Mouse (Mus musculus) midbrain, embryonic 11.5 days (tissue): ENCODE data around the gene Cnnm1. TPM values are rescaled to one million over a fixed set of nuclear protein-coding genes. Genes with fewer than 3 reads are reported as not detected.

Experiments
- ATAC-seq: fragments of 200-750 bp; cut with Nextera tagmentation; 2 replicates; pipeline ENCODE4 v1.8.0; 2017; ENCODE audit warnings: moderate TSS enrichment, moderate library complexity; ENCODE audit not compliant: low FRiP score
- DNase-seq: peaks from one replicate; pipeline ENCODE4 v3.0.0; 2015; ENCODE audit warnings: low spot score; ENCODE audit errors: missing footprints
- H3K27ac ChIP-seq: fragments of 300-500 bp; sonication (generic); 2 replicates; pipeline ENCODE4 v1.5.1; 2014; ENCODE audit warnings: low read depth, low read length
- H3K27me3 ChIP-seq: fragments of 300-500 bp; sonication (generic); 2 replicates; pipeline ENCODE4 v1.6.1; 2014; ENCODE audit warnings: mild to moderate bottlenecking, low read length, moderate library complexity, mixed read lengths; ENCODE audit not compliant: control insufficient read depth, insufficient read depth
- H3K36me3 ChIP-seq: fragments of 300-500 bp; sonication (generic); 2 replicates; pipeline ENCODE4 v1.6.1; 2014; ENCODE audit warnings: mild to moderate bottlenecking, low read length, moderate library complexity, mixed read lengths; ENCODE audit not compliant: control insufficient read depth, insufficient read depth
- H3K4me1 ChIP-seq: fragments of 300-500 bp; sonication (generic); 2 replicates; pipeline ENCODE4 v1.6.1; 2014; ENCODE audit warnings: low read length; ENCODE audit not compliant: control insufficient read depth, insufficient read depth
- H3K4me2 ChIP-seq: fragments of 300-500 bp; sonication (generic); 2 replicates; pipeline ENCODE4 v1.6.1; 2014; ENCODE audit warnings: mild to moderate bottlenecking, moderate library complexity
- H3K4me3 ChIP-seq: fragments of 300-500 bp; sonication (generic); 2 replicates; pipeline ENCODE4 v1.5.1; 2014; ENCODE audit warnings: low read depth, low read length
- H3K9ac ChIP-seq: fragments of 300-500 bp; sonication (generic); 2 replicates; pipeline ENCODE4 v1.6.1; 2014; ENCODE audit warnings: low read length
- H3K9me3 ChIP-seq: fragments of 300-500 bp; sonication (generic); 2 replicates; pipeline ENCODE4 v1.6.1; 2016; ENCODE audit warnings: low read length; ENCODE audit not compliant: control insufficient read depth
- WGBS: fragments of 180-500 bp; shearing (Covaris S2); extraction: QIAGEN DNeasy Blood & Tissue Kit; methylation state at CpG from one replicate; pipeline ENCODE4 v1.1.7; 2014; 5-methylcytosine and 5-hydroxymethylcytosine counted together
- polyA plus RNA-seq: library from polyadenylated mRNA; unstranded; fragments of >200 nt; fragmentation: Nextera tagmentation; extraction: Ambion mirVana; gene quantifications from 2 replicates; pipeline ENCODE4 v1.2.1, GENCODE M21; 2014

Cnnm1 gene
- polyA plus RNA-seq, 1 experiment from 2014 or later: 0.26 TPM

GRCm38 (mm10) chr19:43520402-43520801, 80.2 kb downstream of the Cnnm1 start:
- Histone ChIP-seq H3K9ac (no peak overlapping the region), H3K27ac (no peak overlapping the region), H3K27me3 (no peaks in the 10 kb centered on the region), H3K4me2 (no peak overlapping the region), H3K4me3 (no peak overlapping the region), H3K9me3 (no peaks in the 10 kb centered on the region), H3K36me3 (no peaks in the 10 kb centered on the region; the same call in 1 of the 2 replicates), H3K4me1 (peaks cover 18% of the 10 kb centered on the region)
- no peak for DNase-seq
- 76% methylated on average over 9 of the region's 10 CpGs for WGBS
- ATAC-seq: no peak

DNA sequence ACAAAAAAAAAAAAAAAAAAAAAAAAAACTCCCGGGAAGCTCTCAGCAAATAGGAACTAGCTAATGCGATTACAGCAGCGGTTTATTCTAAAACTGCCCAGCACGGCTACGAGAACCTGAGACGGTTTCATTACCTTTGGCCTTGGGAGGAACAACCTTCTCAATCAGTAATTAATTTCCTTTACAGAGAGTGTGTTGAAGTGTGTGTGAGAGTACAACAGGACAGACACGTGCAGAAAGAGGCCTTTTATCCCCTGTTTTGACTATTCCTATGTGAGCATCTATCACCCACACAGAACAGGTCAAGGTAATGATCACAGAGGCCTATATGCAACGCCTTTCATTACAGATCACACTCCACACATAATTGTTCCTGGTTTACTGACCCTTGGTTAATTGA, 81.1 kb downstream of the Cnnm1 start:
- DNase-seq (no peak), ATAC-seq (no peak)
- no peak overlapping the region for H3K4me3 ChIP-seq
- no peak overlapping the region for H3K27ac ChIP-seq
- H3K9me3 ChIP-seq: no peaks in the 10 kb centered on the region
- no peaks in the 10 kb centered on the region for H3K36me3 ChIP-seq
- WGBS: 54% methylated on average over 8 of the region's 8 CpGs
- H3K9ac ChIP-seq: no peak overlapping the region
- peaks cover 18% of the 10 kb centered on the region for H3K4me1 ChIP-seq
- H3K27me3 ChIP-seq: no peaks in the 10 kb centered on the region
- H3K4me2 ChIP-seq: no peak overlapping the region

- Histone ChIP-seq H3K4me2 (no peak overlapping the region), H3K4me3 (no peak overlapping the region), H3K9me3 (no peaks in the 10 kb centered on the region), H3K9ac (no peak overlapping the region), H3K27me3 (no peaks in the 10 kb centered on the region), H3K36me3 (no peaks in the 10 kb centered on the region), H3K27ac (no peak overlapping the region), H3K4me1 (peaks cover 18% of the 10 kb centered on the region)
- ATAC-seq (no peak), DNase-seq (no peak)
- 87% methylated on average over 9 of the region's 9 CpGs for WGBS
Observed at GRCm38 (mm10) chr19:43521996-43522395, 81.8 kb downstream of the Cnnm1 start.

DNA sequence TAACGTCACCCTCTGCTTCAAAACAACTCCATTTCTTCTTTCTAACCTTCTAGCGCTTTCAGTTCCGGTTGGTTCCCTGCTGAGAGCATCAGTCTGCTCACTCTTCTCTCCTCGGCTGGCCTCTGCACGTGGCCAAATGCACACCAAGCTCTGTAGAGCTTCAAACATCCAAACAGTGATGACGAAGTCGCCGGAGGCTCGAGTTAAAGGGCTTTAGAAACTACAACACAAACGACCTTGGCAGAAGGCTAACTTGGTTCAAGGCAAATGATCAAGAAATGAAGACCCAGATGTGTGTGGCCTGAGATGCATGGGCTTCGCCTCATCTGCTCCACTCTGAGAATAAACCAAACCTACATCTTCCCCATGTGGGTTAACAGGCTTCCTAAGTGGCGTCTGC, 83.3 kb downstream of the Cnnm1 start:
- peak; percentile 91 for DNase-seq
- Histone ChIP-seq H3K9ac (peak overlapping the region; percentile 55), H3K4me2 (peak overlapping the region; percentile 74), H3K9me3 (no peaks in the 10 kb centered on the region), H3K4me3 (peak overlapping the region; percentile 48), H3K36me3 (no peaks in the 10 kb centered on the region), H3K27ac (no peak overlapping the region), H3K4me1 (peaks cover 18% of the 10 kb centered on the region), H3K27me3 (no peaks in the 10 kb centered on the region)
- no peak for ATAC-seq
- 9% methylated on average over 12 of the region's 12 CpGs for WGBS

- H3K27ac ChIP-seq: no peak within 1 kb of the TSS; the same call in 1 of the 2 replicates
- H3K4me2 ChIP-seq: peak within 1 kb of the TSS; percentile 74
- ATAC-seq (peak; percentile 99), DNase-seq (peak; percentile 99)
- peak within 1 kb of the TSS; percentile 79 for H3K9ac ChIP-seq
- peaks cover 18% of the 10 kb centered on the region for H3K4me1 ChIP-seq
- H3K9me3 ChIP-seq: no peaks in the 10 kb centered on the region
- peak within 1 kb of the TSS; percentile 48 for H3K4me3 ChIP-seq
- under 1% methylated on average over 58 of the region's 58 CpGs for WGBS
- no peaks in the 10 kb centered on the region for H3K36me3 ChIP-seq
- H3K27me3 ChIP-seq: no peaks in the 10 kb centered on the region
Observed at GRCm38 (mm10) chr19:43524187-43525103, 84.2 kb downstream of the Cnnm1 start, which contains the start of gene Got1. TSS of gene Got1 (minus strand) at chr19:43524605.

- peak overlapping the region; percentile 48 for H3K4me3 ChIP-seq
- DNase-seq: no peak
- H3K36me3 ChIP-seq: no peaks in the 10 kb centered on the region
- no peak for ATAC-seq
- no peak overlapping the region for H3K27ac ChIP-seq
- no peaks in the 10 kb centered on the region for H3K27me3 ChIP-seq
- H3K9ac ChIP-seq: peak overlapping the region; percentile 79
- 28% methylated on average over 10 of the region's 10 CpGs for WGBS
- H3K4me1 ChIP-seq: peaks cover 18% of the 10 kb centered on the region
- peak overlapping the region; percentile 68 for H3K4me2 ChIP-seq
- H3K9me3 ChIP-seq: no peaks in the 10 kb centered on the region
Observed at GRCm38 (mm10) chr19:43525104-43525482, 84.9 kb downstream of the Cnnm1 start.

GRCm38 (mm10) chr19:43525566-43525965, 85.3 kb downstream of the Cnnm1 start:
- no peak overlapping the region for H3K27ac ChIP-seq
- 94% methylated on average over 7 of the region's 7 CpGs for WGBS
- H3K36me3 ChIP-seq: no peaks in the 10 kb centered on the region
- H3K9ac ChIP-seq: no peak overlapping the region
- no peaks in the 10 kb centered on the region for H3K9me3 ChIP-seq
- no peak for ATAC-seq
- no peak for DNase-seq
- H3K4me3 ChIP-seq: no peak overlapping the region
- no peaks in the 10 kb centered on the region for H3K27me3 ChIP-seq
- peaks cover 18% of the 10 kb centered on the region for H3K4me1 ChIP-seq
- H3K4me2 ChIP-seq: peak overlapping the region; percentile 68; the same call in 1 of the 2 replicates

- no peak overlapping the region for H3K9ac ChIP-seq
- no peaks in the 10 kb centered on the region for H3K9me3 ChIP-seq
- H3K27ac ChIP-seq: no peak overlapping the region
- no peaks in the 10 kb centered on the region for H3K36me3 ChIP-seq
- 88% methylated on average over 9 of the region's 9 CpGs for WGBS
- DNase-seq: no peak
- no peak overlapping the region for H3K4me3 ChIP-seq
- no peak overlapping the region for H3K4me2 ChIP-seq
- H3K4me1 ChIP-seq: peaks cover 14% of the 10 kb centered on the region
- ATAC-seq: no peak
- H3K27me3 ChIP-seq: no peaks in the 10 kb centered on the region
Observed at GRCm38 (mm10) chr19:43526025-43526424, 85.8 kb downstream of the Cnnm1 start.

DNA sequence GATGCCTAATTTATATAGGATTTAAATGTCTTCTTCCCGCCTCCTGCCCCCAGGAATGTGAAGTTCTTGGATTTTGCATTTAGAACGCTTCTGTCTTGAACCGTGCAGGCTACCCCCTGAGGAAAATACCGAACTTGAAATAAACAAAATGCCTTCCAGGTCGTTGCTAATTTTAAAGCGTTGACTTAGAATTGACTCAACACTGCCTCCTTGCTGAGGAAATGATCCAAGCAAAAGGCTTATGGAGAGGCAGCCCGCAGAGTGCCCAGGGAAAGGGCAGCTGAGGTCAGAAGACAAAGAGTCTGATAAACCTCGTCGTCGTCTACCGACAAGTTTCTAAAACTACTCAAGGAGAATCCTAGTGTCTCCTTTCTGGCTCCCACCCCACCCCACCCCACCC, 86.9 kb downstream of the Cnnm1 start:
- no peak overlapping the region for H3K27ac ChIP-seq
- ATAC-seq (no peak), DNase-seq (no peak)
- H3K9me3 ChIP-seq: no peaks in the 10 kb centered on the region
- H3K4me2 ChIP-seq: no peak overlapping the region
- H3K27me3 ChIP-seq: no peaks in the 10 kb centered on the region
- 12% methylated on average over 11 of the region's 11 CpGs for WGBS
- H3K36me3 ChIP-seq: no peaks in the 10 kb centered on the region
- peaks cover 11% of the 10 kb centered on the region; the same call in 1 of the 2 replicates for H3K4me1 ChIP-seq
- no peak overlapping the region for H3K4me3 ChIP-seq
- H3K9ac ChIP-seq: no peak overlapping the region
